Mouse (Mus musculus) midbrain, embryonic 11.5 days (tissue): ENCODE data around the gene Btnl1. TPM values are rescaled to one million over a fixed set of nuclear protein-coding genes. Genes with fewer than 3 reads are reported as not detected.

Experiments
- ATAC-seq: fragments of 200-750 bp; cut with Nextera tagmentation; 2 replicates; pipeline ENCODE4 v1.8.0; 2017; ENCODE audit warnings: moderate TSS enrichment, moderate library complexity; ENCODE audit not compliant: low FRiP score
- DNase-seq: peaks from one replicate; pipeline ENCODE4 v3.0.0; 2015; ENCODE audit warnings: low spot score; ENCODE audit errors: missing footprints
- H3K27ac ChIP-seq: fragments of 300-500 bp; sonication (generic); 2 replicates; pipeline ENCODE4 v1.5.1; 2014; ENCODE audit warnings: low read depth, low read length
- H3K27me3 ChIP-seq: fragments of 300-500 bp; sonication (generic); 2 replicates; pipeline ENCODE4 v1.6.1; 2014; ENCODE audit warnings: mild to moderate bottlenecking, low read length, moderate library complexity, mixed read lengths; ENCODE audit not compliant: control insufficient read depth, insufficient read depth
- H3K36me3 ChIP-seq: fragments of 300-500 bp; sonication (generic); 2 replicates; pipeline ENCODE4 v1.6.1; 2014; ENCODE audit warnings: mild to moderate bottlenecking, low read length, moderate library complexity, mixed read lengths; ENCODE audit not compliant: control insufficient read depth, insufficient read depth
- H3K4me1 ChIP-seq: fragments of 300-500 bp; sonication (generic); 2 replicates; pipeline ENCODE4 v1.6.1; 2014; ENCODE audit warnings: low read length; ENCODE audit not compliant: control insufficient read depth, insufficient read depth
- H3K4me2 ChIP-seq: fragments of 300-500 bp; sonication (generic); 2 replicates; pipeline ENCODE4 v1.6.1; 2014; ENCODE audit warnings: mild to moderate bottlenecking, moderate library complexity
- H3K4me3 ChIP-seq: fragments of 300-500 bp; sonication (generic); 2 replicates; pipeline ENCODE4 v1.5.1; 2014; ENCODE audit warnings: low read depth, low read length
- H3K9ac ChIP-seq: fragments of 300-500 bp; sonication (generic); 2 replicates; pipeline ENCODE4 v1.6.1; 2014; ENCODE audit warnings: low read length
- H3K9me3 ChIP-seq: fragments of 300-500 bp; sonication (generic); 2 replicates; pipeline ENCODE4 v1.6.1; 2016; ENCODE audit warnings: low read length; ENCODE audit not compliant: control insufficient read depth
- WGBS: fragments of 180-500 bp; shearing (Covaris S2); extraction: QIAGEN DNeasy Blood & Tissue Kit; methylation state at CpG from one replicate; pipeline ENCODE4 v1.1.7; 2014; 5-methylcytosine and 5-hydroxymethylcytosine counted together
- polyA plus RNA-seq: library from polyadenylated mRNA; unstranded; fragments of >200 nt; fragmentation: Nextera tagmentation; extraction: Ambion mirVana; gene quantifications from 2 replicates; pipeline ENCODE4 v1.2.1, GENCODE M21; 2014

Btnl1 gene
- not detected in 2 replicates for polyA plus RNA-seq

DNA sequence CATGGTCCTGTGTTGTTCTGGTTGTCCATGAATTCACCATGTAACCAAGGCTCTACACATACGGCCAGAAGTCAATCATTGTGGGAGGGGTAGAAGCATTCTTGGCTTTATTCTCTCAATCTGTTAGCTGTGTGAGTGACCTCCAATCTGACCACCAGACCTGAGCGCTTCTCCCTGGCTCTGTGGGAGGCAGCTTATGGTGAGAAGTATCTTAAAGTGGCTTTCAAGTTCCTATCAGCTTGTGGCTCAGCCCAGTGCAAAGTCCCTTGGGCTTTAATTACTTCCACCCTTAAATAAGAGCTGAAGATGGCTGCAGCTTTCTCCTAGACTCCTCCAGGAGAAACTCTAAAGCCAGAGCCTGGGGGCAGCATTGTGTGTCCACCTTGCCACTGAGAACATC, at the start of gene Btnl1:
Gene Btnl1 (plus strand): TSS at position 286 of the 400 bp plus-strand sequence.
- Histone ChIP-seq H3K9me3 (no peaks in the 10 kb centered on the region), H3K36me3 (no peaks in the 10 kb centered on the region), H3K4me1 (no peaks in the 10 kb centered on the region), H3K4me3 (no peak within 1 kb of the TSS), H3K4me2 (no peak within 1 kb of the TSS), H3K9ac (no peak within 1 kb of the TSS), H3K27me3 (no peaks in the 10 kb centered on the region), H3K27ac (no peak within 1 kb of the TSS)
- ATAC-seq, result no peak
- no peak for DNase-seq
- 79% methylated on average over 2 of the region's 2 CpGs for WGBS

DNA sequence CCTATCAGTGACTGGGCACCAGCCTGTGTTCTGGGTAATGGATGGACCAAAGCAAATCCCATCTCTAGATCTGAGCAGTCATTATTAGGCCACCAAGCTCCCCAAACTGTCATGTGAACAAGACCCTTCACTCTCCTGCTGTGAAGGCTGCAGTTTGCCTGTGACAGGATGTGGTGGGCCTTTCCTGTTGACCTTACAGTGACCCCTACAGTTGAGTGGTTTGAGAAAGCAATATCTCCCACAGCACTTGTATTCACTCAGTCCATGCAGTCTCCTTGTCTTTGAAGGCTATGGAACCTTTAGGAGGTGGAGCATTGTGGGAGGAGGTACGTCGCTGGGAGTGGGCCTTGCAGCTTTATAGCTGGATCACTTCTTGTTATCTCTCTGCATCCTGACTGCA, 47.1 kb upstream of the Btnl1 start:
- Histone ChIP-seq H3K9ac (no peak overlapping the region), H3K9me3 (no peaks in the 10 kb centered on the region), H3K4me3 (no peak overlapping the region), H3K4me2 (no peak overlapping the region), H3K4me1 (no peaks in the 10 kb centered on the region), H3K36me3 (no peaks in the 10 kb centered on the region), H3K27ac (no peak overlapping the region), H3K27me3 (no peaks in the 10 kb centered on the region)
- ATAC-seq (no peak), DNase-seq (no peak)
- 76% methylated on average over 2 of the region's 2 CpGs for WGBS

DNA sequence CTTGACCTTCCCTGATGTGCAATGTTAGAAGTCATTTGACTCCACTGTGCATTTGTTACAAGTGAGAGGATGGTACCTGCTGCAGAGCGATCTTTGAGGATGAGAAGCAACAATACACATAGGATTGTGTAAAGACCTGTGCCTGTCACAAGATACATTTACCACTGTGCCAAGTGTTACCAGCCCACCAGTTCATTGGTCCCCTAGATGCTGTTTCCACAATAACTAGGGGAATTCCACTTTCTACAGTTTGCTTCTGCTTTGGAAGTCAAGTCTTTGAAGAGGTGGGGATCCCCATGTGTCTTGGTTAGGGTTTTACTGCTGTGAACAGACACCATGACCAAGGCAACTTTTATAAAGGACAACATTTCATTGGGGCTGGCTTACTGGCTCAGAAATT, 45.7 kb upstream of the Btnl1 start:
- WGBS, result 97% methylated on average over 1 of the region's 1 CpGs

DNA sequence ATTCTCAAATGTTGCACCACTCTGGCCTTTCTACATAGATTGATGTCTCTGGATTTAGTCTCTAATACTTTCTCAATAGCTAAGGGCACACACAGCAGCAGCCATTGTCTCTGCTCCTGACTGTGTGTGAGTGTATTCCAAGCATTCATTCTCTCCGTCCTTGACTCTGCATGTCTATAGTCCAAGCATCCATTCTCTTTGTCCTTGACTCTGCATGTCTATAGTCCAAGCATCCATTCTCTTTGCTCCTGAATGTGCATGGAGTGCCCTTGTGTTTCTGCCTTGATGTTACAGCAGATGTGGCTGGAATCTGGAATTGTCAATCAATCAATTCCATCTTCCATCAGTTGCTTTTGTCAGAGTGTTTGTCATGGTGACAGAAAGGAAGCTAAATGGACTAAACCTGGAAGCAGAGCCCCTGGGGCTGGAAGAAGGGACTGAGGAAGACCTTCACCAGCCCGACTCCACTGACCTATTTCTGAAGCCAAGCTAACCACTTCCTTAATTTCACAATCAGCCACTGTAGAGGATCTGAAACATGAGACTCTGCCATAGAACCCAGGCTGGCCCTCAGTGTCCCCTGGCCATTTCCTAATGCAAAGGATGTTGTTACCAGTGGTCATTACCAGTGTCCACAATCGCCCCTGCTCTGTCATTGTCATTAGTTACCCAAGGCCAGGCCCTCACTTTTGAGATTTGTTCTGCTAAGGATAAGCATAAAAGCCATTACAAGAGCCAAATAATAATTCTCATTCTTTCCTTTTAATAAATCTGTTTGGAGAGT, 36.1 kb upstream of the Btnl1 start:
- DNase-seq (no peak), ATAC-seq (no peak)
- Histone ChIP-seq H3K27ac (no peak overlapping the region), H3K4me2 (no peak overlapping the region), H3K36me3 (no peaks in the 10 kb centered on the region), H3K27me3 (no peaks in the 10 kb centered on the region), H3K4me1 (no peaks in the 10 kb centered on the region), H3K9me3 (no peaks in the 10 kb centered on the region), H3K4me3 (no peak overlapping the region), H3K9ac (no peak overlapping the region)
- WGBS, result 50% methylated on average over 3 of the region's 3 CpGs

More for the DNA sequence above, 45.7 kb upstream of the Btnl1 start:
- no peak overlapping the region for H3K4me2 ChIP-seq
- no peaks in the 10 kb centered on the region for H3K27me3 ChIP-seq
- no peak overlapping the region for H3K9ac ChIP-seq
- H3K9me3 ChIP-seq, result no peaks in the 10 kb centered on the region
- H3K27ac ChIP-seq, result no peak overlapping the region
- ATAC-seq (no peak), DNase-seq (no peak)
- H3K36me3 ChIP-seq, result no peaks in the 10 kb centered on the region
- H3K4me3 ChIP-seq, result no peak overlapping the region
- no peaks in the 10 kb centered on the region for H3K4me1 ChIP-seq

DNA sequence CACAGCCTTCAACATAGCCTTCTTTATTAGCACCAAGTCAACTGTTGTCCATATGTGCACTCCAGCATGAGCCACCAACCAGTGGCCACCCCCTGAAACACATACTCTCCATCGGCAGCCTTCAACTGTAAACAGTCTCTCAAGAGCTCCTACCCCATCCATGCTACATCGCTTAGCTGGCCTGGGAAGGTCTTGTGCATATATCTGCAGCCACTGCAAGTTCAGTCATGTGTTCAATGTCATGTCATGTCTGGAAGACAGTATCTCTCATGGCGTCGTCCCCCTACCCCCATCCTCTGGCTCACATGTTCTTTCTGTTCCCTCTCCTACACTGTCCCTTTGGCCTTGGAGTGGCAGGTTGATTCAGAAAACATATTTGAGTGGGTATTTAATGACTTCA, 32.0 kb upstream of the Btnl1 start:
- WGBS, result 91% methylated on average over 4 of the region's 4 CpGs
- ATAC-seq (no peak), DNase-seq (no peak)
- Histone ChIP-seq H3K27ac (no peak overlapping the region), H3K4me1 (no peaks in the 10 kb centered on the region), H3K27me3 (no peaks in the 10 kb centered on the region), H3K4me2 (no peak overlapping the region), H3K36me3 (no peaks in the 10 kb centered on the region), H3K9me3 (no peaks in the 10 kb centered on the region), H3K9ac (no peak overlapping the region), H3K4me3 (no peak overlapping the region)

DNA sequence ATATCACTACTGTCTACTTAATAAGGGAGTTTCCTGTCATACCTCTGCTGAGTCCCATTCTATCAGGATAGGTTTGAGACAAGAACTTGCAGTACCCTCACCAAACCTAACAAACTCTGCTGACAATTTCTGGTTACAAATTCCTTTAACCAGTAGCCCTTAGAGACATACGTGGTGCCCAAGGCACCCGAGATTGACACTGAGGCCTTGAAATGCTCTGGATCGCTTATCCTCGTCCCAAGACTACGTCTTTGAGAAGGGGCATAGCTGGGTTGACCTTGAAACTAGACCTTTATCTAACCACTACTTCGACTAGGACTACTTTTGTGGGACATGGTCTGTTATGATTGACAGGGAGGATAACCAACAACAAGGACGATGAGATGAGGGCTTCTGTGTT, 31.4 kb upstream of the Btnl1 start:
- H3K4me1 ChIP-seq, result no peaks in the 10 kb centered on the region

DNA sequence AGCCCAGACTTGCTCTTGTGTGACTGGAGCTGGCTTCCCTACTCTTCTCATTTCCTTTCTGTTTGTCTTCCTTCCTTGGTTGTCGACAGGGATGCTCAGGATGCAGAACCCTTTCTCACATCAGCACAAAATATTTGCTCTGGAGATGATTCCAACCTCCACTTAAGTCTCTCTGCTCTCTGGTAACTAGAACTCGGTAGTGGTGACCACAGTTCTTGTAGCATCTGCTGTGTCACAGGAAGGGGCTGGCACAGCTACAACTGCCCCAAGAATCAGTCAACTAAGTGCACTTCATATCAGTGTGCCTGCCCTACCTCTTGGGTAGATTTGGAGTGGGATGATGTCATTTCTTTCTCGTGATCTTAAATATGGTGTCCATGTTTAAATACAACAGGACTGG, 30.9 kb upstream of the Btnl1 start:
- no peak overlapping the region for H3K27ac ChIP-seq
- H3K4me3 ChIP-seq, result no peak overlapping the region
- ATAC-seq (no peak), DNase-seq (no peak)
- no peaks in the 10 kb centered on the region for H3K27me3 ChIP-seq
- no peak overlapping the region for H3K4me2 ChIP-seq
- H3K4me1 ChIP-seq, result no peaks in the 10 kb centered on the region
- H3K9ac ChIP-seq, result no peak overlapping the region
- H3K36me3 ChIP-seq, result no peaks in the 10 kb centered on the region
- 82% methylated on average over 3 of the region's 3 CpGs for WGBS
- H3K9me3 ChIP-seq, result no peaks in the 10 kb centered on the region

More for the DNA sequence above, 31.4 kb upstream of the Btnl1 start:
- H3K9me3 ChIP-seq, result no peaks in the 10 kb centered on the region
- H3K27me3 ChIP-seq, result no peaks in the 10 kb centered on the region
- H3K4me3 ChIP-seq, result no peak overlapping the region
- H3K27ac ChIP-seq, result no peak overlapping the region
- no peaks in the 10 kb centered on the region for H3K36me3 ChIP-seq
- ATAC-seq, result no peak
- H3K4me2 ChIP-seq, result no peak overlapping the region
- H3K9ac ChIP-seq, result no peak overlapping the region
- 86% methylated on average over 7 of the region's 7 CpGs for WGBS
- DNase-seq, result no peak

DNA sequence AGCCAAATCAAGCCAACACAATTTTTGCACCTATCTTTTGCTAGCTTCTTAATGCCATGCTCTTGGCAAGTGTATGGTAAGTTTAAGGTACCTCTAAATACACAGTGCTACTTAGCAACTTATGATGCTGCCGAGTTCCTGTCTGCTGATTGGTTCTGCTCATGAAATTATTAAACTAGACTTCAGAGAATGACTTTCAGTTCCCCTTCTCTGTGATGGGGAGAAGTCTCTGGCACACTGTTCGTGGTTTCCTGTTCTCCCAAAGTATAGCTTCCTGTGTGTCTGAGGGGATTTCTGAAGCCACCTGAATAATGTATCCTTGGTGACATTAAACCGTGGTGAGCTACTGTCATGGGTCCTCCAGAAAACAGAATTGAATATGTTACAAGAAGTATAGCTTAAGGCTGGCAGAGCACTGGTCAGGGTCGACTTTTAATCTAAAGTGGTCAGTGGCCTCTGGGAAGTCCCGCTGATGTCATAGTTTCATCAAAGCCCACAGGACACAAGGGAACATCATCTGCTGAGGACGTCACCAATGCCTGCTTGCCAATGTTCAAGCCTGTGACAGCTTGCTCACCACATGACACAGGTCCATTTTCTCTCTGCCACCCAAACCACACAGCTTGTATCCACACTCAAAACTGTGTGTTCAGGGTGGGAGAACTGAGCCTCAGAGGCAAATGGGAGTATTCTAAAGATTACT, 29.2 kb upstream of the Btnl1 start:
- H3K36me3 ChIP-seq, result no peaks in the 10 kb centered on the region
- H3K4me2 ChIP-seq, result no peak overlapping the region
- no peaks in the 10 kb centered on the region for H3K4me1 ChIP-seq
- no peak overlapping the region for H3K9ac ChIP-seq
- no peaks in the 10 kb centered on the region for H3K27me3 ChIP-seq
- no peak overlapping the region for H3K27ac ChIP-seq
- no peak overlapping the region for H3K4me3 ChIP-seq
- no peak for DNase-seq
- H3K9me3 ChIP-seq, result no peaks in the 10 kb centered on the region
- ATAC-seq, result no peak
- 75% methylated on average over 6 of the region's 6 CpGs for WGBS

DNA sequence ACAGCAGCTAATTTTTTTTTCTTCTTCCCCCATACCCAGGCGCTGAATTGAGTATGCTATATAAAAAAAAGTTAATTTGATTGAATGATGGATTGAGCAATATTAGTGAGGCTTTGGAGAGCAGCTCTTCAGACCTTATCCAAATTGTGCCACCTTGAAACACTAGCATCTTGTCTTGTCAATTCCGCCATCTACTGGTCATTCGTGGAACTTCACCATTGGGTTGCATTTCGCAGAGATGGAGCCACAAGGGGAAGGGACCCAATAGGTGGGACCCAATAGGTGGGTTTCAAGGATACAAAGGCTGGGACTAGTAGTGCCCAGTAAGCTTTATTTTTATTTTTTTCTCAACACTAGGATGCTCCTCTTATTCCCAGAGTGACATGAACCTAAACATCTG, 27.5 kb upstream of the Btnl1 start:
- Histone ChIP-seq H3K27ac (no peak overlapping the region), H3K4me1 (no peaks in the 10 kb centered on the region), H3K27me3 (no peaks in the 10 kb centered on the region), H3K36me3 (no peaks in the 10 kb centered on the region), H3K4me3 (no peak overlapping the region), H3K9ac (no peak overlapping the region), H3K4me2 (no peak overlapping the region), H3K9me3 (no peaks in the 10 kb centered on the region)
- 8% methylated on average over 4 of the region's 4 CpGs for WGBS
- ATAC-seq (no peak), DNase-seq (peak; percentile 98)
